Mouse (Mus musculus): ENCODE data around the gene Asic2.

DNA sequence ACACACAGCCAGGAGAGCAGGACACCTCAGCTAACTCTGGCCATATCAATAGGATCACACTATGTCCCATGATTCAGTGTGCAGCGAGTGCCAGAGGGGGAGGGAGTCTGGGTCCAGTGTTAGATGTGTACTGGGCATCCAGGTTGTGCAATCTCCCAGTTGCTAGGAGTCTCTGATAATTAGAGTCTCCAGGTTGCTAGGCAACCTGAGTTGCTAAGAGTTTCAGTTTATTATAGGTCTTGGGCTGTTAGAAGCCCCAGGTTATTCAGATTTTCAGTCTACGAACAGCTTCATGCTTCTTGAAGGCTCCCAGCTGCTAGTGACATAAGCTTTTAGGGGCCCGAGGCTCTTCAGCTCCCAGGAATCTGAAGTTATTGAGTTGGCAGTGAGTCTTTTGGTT, 1115.2 kb downstream of the Asic2 start:
- TF ChIP-seq CTCF (IDR thresholded peaks at IDR 0.05; ENCODE audit: borderline replicate concordance, control insufficient read depth, extremely low read depth, insufficient read depth, low read length, poor library complexity): no peak
- TF ChIP-seq POLR2A (IDR thresholded peaks at IDR 0.05; ENCODE audit: control insufficient read depth, extremely low read depth, insufficient read depth, low read length, poor library complexity): no peak
